9 mouse cellular contexts compared by ENCODE assay signal in genomic region chr8:105856168-105856835, GRCm38 (mm10). TPM values are rescaled to one million over a fixed set of nuclear protein-coding genes. Genes with fewer than 3 reads are reported as not detected.
DNase-seq lines count a peak whose midpoint lies in the region; ATAC-seq and TF ChIP-seq lines count a peak whose summit lies in the region.
"Had no signal": no experiment of that assay in that cellular context is flagged by ENCODE, and none has a peak within 500 bp of the region (broad histone marks: within the 10 kb centered on the region; RNA-seq: fewer than 3 reads in every experiment).

No protein-coding gene starts in this region.

- H3K9ac ChIP-seq in kidney, postnatal 0 days (ENCODE audit: low read depth, low read length) = peak overlapping the region; percentile 82
- peak overlapping the region; percentile 77 for H3K9ac ChIP-seq in hindbrain, embryonic 14.5 days
- H3K9ac ChIP-seq in midbrain, embryonic 14.5 days (replicated peaks; ENCODE audit: low read length) = peak overlapping the region; percentile 76

- peaks cover 19% of the 10 kb centered on the region for H3K4me1 ChIP-seq in kidney, postnatal 0 days (replicated peaks; ENCODE audit: insufficient read depth, low read length)
- H3K4me1 ChIP-seq in brown adipose tissue, adult 24 weeks (ENCODE audit: control insufficient read depth, insufficient read depth, insufficient read length, low read length) = peaks cover 8% of the 10 kb centered on the region
- peaks cover 30% of the 10 kb centered on the region for H3K4me1 ChIP-seq in hindbrain, embryonic 14.5 days (replicated peaks; ENCODE audit: control insufficient read depth, insufficient read depth, low read length)
- H3K4me1 ChIP-seq in midbrain, embryonic 14.5 days (ENCODE audit: control insufficient read depth, insufficient read depth, low read length) = peaks cover 33% of the 10 kb centered on the region

- peak overlapping the region; percentile 93 for H3K4me2 ChIP-seq in kidney, postnatal 0 days (ENCODE audit: low read length)
- peak overlapping the region; percentile 96 for H3K4me2 ChIP-seq in hindbrain, embryonic 14.5 days (replicated peaks)
- H3K4me2 ChIP-seq in midbrain, embryonic 14.5 days (ENCODE audit: low read length) = peak overlapping the region; percentile 99

- no peak for DNase-seq in kidney, postnatal 0 days (ENCODE audit: low spot score)
- DNase-seq in kidney, adult 8-10 months = no peak
- DNase-seq in hindbrain, embryonic 14.5 days (ENCODE audit: low spot score) = no peak
- DNase-seq in midbrain, embryonic 14.5 days = no peak
- no peak for DNase-seq in frontal cortex, postnatal 36 days (ENCODE audit: low spot score in 2 of 2)
- DNase-seq in left cerebral cortex, adult 8-10 months (ENCODE audit: low spot score in 2 of 2) = no peak
- DNase-seq in kidney, postnatal 14 days = no peak

- no peak for TF ChIP-seq CTCF in kidney, postnatal 0 days (IDR thresholded peaks at IDR 0.05; ENCODE audit: low read depth)

- no peak for ATAC-seq in kidney, postnatal 0 days (replicated peaks; ENCODE audit: low FRiP score, low read depth)
- no peak for ATAC-seq in hindbrain, embryonic 14.5 days (ENCODE audit: low FRiP score)
- no peak for ATAC-seq in midbrain, embryonic 14.5 days (ENCODE audit: low FRiP score, low TSS enrichment)

- H3K36me3 ChIP-seq in kidney, postnatal 0 days (ENCODE audit: insufficient read depth, low read length) = no peaks in the 10 kb centered on the region
- 0 out of 2 replicates have a peak, but pooled peaks cover 12% of the 10 kb centered on the region for H3K36me3 ChIP-seq in hindbrain, embryonic 14.5 days (replicated peaks; ENCODE audit: control insufficient read depth, insufficient read depth)
- 0 out of 2 replicates have a peak, but pooled peaks cover 3% of the 10 kb centered on the region for H3K36me3 ChIP-seq in midbrain, embryonic 14.5 days (ENCODE audit: control insufficient read depth, insufficient read depth, low read length)

- no peaks in the 10 kb centered on the region for H3K27me3 ChIP-seq in kidney, postnatal 0 days (ENCODE audit: insufficient read depth, low read length)
- H3K27me3 ChIP-seq in hindbrain, embryonic 14.5 days (ENCODE audit: control insufficient read depth, insufficient read depth, low read length) = no peaks in the 10 kb centered on the region
- no peaks in the 10 kb centered on the region for H3K27me3 ChIP-seq in midbrain, embryonic 14.5 days (ENCODE audit: control insufficient read depth, insufficient read depth, low read length)

- H3K27ac ChIP-seq in kidney, postnatal 0 days = peak overlapping the region; percentile 89
- no peak overlapping the region for H3K27ac ChIP-seq in brown adipose tissue, adult 24 weeks (replicated peaks; ENCODE audit: low read depth, low read length)
- peak overlapping the region; percentile 82 for H3K27ac ChIP-seq in hindbrain, embryonic 14.5 days
- H3K27ac ChIP-seq in midbrain, embryonic 14.5 days (replicated peaks; ENCODE audit: low read depth, low read length) = peak overlapping the region; percentile 79

- 10% methylated on average over 15 of the region's 15 CpGs for WGBS in kidney, postnatal 0 days
- WGBS in hindbrain, embryonic 14.5 days = 27% methylated on average over 15 of the region's 15 CpGs
- 26% methylated on average over 15 of the region's 15 CpGs for WGBS in midbrain, embryonic 14.5 days

- peak overlapping the region; percentile 67 for H3K4me3 ChIP-seq in kidney, postnatal 0 days (replicated peaks; ENCODE audit: low read depth, low read length)
- H3K4me3 ChIP-seq in brown adipose tissue, adult 24 weeks (ENCODE audit: insufficient read depth, low read depth, low read length) = peak overlapping the region; percentile 86
- peak overlapping the region; percentile 71 for H3K4me3 ChIP-seq in hindbrain, embryonic 14.5 days (replicated peaks; ENCODE audit: low read length)
- H3K4me3 ChIP-seq in midbrain, embryonic 14.5 days (replicated peaks; ENCODE audit: low read depth, low read length) = peak overlapping the region; percentile 79

- H3K9me3 ChIP-seq in kidney, postnatal 0 days (replicated peaks; ENCODE audit: low read length) = no peaks in the 10 kb centered on the region
- H3K9me3 ChIP-seq in hindbrain, embryonic 14.5 days (ENCODE audit: control insufficient read depth, low read length) = no peaks in the 10 kb centered on the region
- no peaks in the 10 kb centered on the region for H3K9me3 ChIP-seq in midbrain, embryonic 14.5 days (ENCODE audit: control insufficient read depth, low read length)

RNA-seq across cellular contexts. Expression of gene Thap11, which starts 1.4 kb away (rescaled TPM):
- 56.0 and 60.8 TPM in 2 replicates for polyA plus RNA-seq in kidney, postnatal 0 days (2015; fragmentation: Nextera tagmentation; extraction: Ambion mirVana)
- polyA plus RNA-seq in brown adipose tissue, adult 24 weeks (2012; ENCODE audit: insufficient read depth, insufficient read length, missing spikeins) = 9.3 and 15.4 TPM in 2 replicates
- 46.2 and 51.2 TPM in 2 replicates for polyA plus RNA-seq in hindbrain, embryonic 14.5 days (2014; fragmentation: Nextera tagmentation; extraction: Ambion mirVana)
- 49.8 and 51.5 TPM in 2 replicates for polyA plus RNA-seq in midbrain, embryonic 14.5 days (2014; fragmentation: Nextera tagmentation; extraction: Ambion mirVana)
- total RNA-seq in left cerebral cortex, adult 8-10 months (2022) = 10 to 100 TPM; 36.8 to 41.5 (median 37.4) TPM

RNA-seq across cellular contexts. Expression of gene Cenpt, which starts 3.2 kb away (rescaled TPM):
- 23.4 and 24.9 TPM in 2 replicates for polyA plus RNA-seq in kidney, postnatal 0 days (2015; fragmentation: Nextera tagmentation; extraction: Ambion mirVana)
- polyA plus RNA-seq in brown adipose tissue, adult 24 weeks (2012; ENCODE audit: insufficient read depth, insufficient read length, missing spikeins) = 1.4 and 3.5 TPM in 2 replicates
- 46.3 and 51.7 TPM in 2 replicates for polyA plus RNA-seq in hindbrain, embryonic 14.5 days (2014; fragmentation: Nextera tagmentation; extraction: Ambion mirVana)
- polyA plus RNA-seq in midbrain, embryonic 14.5 days (2014; fragmentation: Nextera tagmentation; extraction: Ambion mirVana) = 46.7 and 55.7 TPM in 2 replicates
- 10 to 100 TPM; 14.4 to 17.8 (median 16.0) TPM for total RNA-seq in left cerebral cortex, adult 8-10 months (2022)

RNA-seq across cellular contexts. Expression of gene Nutf2, which starts 4.1 kb away (rescaled TPM):
- polyA plus RNA-seq in kidney, postnatal 0 days (2015; fragmentation: Nextera tagmentation; extraction: Ambion mirVana) = 188 and 192 TPM in 2 replicates
- 5.0 TPM in 1 of 2 replicates, not detected in the other for polyA plus RNA-seq in brown adipose tissue, adult 24 weeks (2012; ENCODE audit: insufficient read depth, insufficient read length, missing spikeins)
- 181 TPM in 2 replicates for polyA plus RNA-seq in hindbrain, embryonic 14.5 days (2014; fragmentation: Nextera tagmentation; extraction: Ambion mirVana)
- 217 and 221 TPM in 2 replicates for polyA plus RNA-seq in midbrain, embryonic 14.5 days (2014; fragmentation: Nextera tagmentation; extraction: Ambion mirVana)
- 10 to 100 TPM; 19.8 to 39.6 (median 23.2) TPM for total RNA-seq in left cerebral cortex, adult 8-10 months (2022)

RNA-seq across cellular contexts. Expression of gene Edc4, which starts 24.4 kb away (rescaled TPM):
- polyA plus RNA-seq in kidney, postnatal 0 days (2015; fragmentation: Nextera tagmentation; extraction: Ambion mirVana) = 27.6 and 30.1 TPM in 2 replicates
- polyA plus RNA-seq in brown adipose tissue, adult 24 weeks (2012; ENCODE audit: insufficient read depth, insufficient read length, missing spikeins) = 6.2 and 8.6 TPM in 2 replicates
- polyA plus RNA-seq in hindbrain, embryonic 14.5 days (2014; fragmentation: Nextera tagmentation; extraction: Ambion mirVana) = 40.1 and 46.6 TPM in 2 replicates
- polyA plus RNA-seq in midbrain, embryonic 14.5 days (2014; fragmentation: Nextera tagmentation; extraction: Ambion mirVana) = 47.8 and 49.2 TPM in 2 replicates
- total RNA-seq in left cerebral cortex, adult 8-10 months (2022) = 10 to 100 TPM; 56.5 to 64.4 (median 62.9) TPM

RNA-seq across cellular contexts. Expression of gene Tsnaxip1, which starts 28.8 kb away (rescaled TPM):
- polyA plus RNA-seq in kidney, postnatal 0 days (2015; fragmentation: Nextera tagmentation; extraction: Ambion mirVana) = 0.05 TPM in 1 of 2 replicates, not detected in the other
- polyA plus RNA-seq in brown adipose tissue, adult 24 weeks (2012; ENCODE audit: insufficient read depth, insufficient read length, missing spikeins) = not detected in 2 replicates
- 0.64 and 1.4 TPM in 2 replicates for polyA plus RNA-seq in hindbrain, embryonic 14.5 days (2014; fragmentation: Nextera tagmentation; extraction: Ambion mirVana)
- polyA plus RNA-seq in midbrain, embryonic 14.5 days (2014; fragmentation: Nextera tagmentation; extraction: Ambion mirVana) = 0.24 and 0.32 TPM in 2 replicates
- total RNA-seq in left cerebral cortex, adult 8-10 months (2022) = under 1 TPM in 1 of 4 experiments, not detected in 3; 0.16 TPM
- total RNA-seq: adrenal gland, postnatal 25 days had no signal

Comparison
In these comparisons a context has a peak if more than half of its experiments do, and no peak if none do; other contexts are left out.
1. RNA of gene Nutf2, which starts 4.1 kb away (polyA plus RNA-seq): 217 to 221 TPM in midbrain, embryonic 14.5 days, 188 to 192 TPM in kidney, postnatal 0 days and 181 TPM in hindbrain, embryonic 14.5 days; 5.0 TPM in brown adipose tissue, adult 24 weeks; every median in the first group is over 10 times any median in the second.
2. Peak in every context shown above with its lines, with median percentiles within 50 percentile points of each other: H3K4me2 ChIP-seq, H3K4me3 ChIP-seq and H3K9ac ChIP-seq.